Mouse (Mus musculus) ovary, postnatal 10 days (tissue): ENCODE data around the gene Abcd1.
"Not testable (repeated sequence)": the region's sequence is repeated elsewhere in the genome, so short reads cannot be mapped to it uniquely, and the experiment has no call there.

ENCODE experiments used
- DNase-seq: peaks from one replicate; pipeline ENCODE4 v3.0.0; 2022; ENCODE audit warnings: low spot score

Gene Abcd1

DNA sequence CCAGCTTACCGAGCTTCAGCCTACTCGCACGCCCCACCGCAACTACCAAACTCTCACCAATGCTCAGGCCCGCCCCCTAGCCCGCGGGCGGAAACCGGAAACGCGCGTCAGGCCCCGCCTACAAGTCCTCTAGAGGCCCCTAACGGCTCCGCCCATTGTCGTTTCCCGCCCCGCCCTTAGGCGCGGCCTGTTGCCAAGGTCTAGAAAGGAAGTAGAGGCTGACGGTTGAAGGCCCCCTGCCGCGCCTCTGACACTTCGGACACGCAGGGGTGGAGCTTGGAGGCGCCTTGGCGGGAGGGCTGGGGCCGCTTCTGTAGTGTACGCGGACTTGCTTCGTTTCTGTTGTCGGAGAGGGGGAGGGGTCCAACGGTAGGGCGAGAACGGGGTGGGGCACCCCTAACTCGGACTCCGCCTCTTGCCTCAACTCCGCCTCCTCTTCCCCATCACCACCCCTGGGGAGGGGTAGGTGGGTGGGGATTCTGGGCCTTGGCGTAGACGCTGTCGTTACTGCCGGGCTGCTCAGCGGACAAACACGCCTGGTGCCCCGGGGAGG, at the start of gene Abcd1, which contains the start of gene Bcap31:
Gene Abcd1 (plus strand): TSS at position 489 of the 553 bp plus-strand sequence.
Gene Bcap31 (minus strand): TSS at position 67 of the 553 bp plus-strand sequence.
- DNase-seq, result peak; percentile 65

DNA sequence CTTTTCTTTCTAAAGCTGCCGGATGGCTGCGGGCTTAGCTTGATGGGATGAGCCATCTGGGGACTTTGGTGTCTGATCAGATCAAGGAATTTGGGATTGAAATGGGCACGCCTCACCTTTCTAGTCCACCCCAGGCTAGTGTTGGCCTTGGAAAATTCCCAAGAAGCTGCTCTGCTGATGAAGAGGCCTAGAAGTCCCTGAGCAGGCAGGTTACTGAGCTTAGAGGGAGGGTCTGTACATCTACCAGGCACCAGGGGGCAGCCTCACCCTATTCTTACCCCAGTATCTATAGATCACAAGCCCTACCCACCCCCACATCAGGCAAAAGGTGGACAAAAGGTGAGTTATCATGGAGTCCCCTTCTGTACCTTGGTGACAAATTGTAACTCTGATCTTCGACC, 44.4 kb upstream of the Abcd1 start:
- DNase-seq, result no peak

DNA sequence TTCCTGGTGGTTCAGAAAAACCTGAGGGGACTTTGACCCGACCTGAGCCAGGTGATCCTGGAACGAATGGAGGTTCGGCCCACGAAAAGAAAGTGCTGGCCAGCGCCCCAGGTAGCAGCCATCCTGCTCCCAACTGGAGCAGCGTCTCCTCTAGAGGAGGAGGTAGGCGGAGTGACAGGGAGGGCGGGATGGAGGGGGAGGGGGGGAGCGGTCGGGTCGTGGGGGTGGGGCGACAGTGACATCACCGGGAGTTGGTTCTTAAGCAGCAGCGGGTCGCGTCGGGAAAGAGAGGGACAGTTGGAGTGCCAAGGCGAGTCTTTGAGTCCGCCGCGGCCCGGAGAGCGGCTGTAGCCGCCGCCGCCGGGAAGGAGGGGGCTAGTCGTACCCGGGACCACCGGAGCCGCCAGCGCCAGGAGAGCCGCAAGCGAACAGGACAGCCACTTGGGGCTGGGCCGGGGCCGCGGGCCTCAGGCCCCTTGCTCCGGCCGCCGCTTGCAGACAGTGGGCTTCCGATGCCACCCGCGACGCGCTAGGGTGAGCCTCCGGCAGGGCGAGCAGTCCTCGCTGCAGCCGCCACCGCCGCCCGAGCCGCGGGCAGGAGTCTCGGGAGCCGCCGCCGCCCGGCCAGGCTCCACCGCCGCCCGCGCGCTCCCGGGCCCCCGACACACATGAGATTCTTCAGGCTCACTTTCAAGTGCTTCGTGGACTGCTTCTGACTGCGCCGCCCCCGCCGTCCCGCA, 43.3 kb upstream of the Abcd1 start, which contains the start of gene Slc6a8:
Gene Slc6a8 (plus strand): TSS at position 272 of the 740 bp plus-strand sequence.
- no peak for DNase-seq

DNA sequence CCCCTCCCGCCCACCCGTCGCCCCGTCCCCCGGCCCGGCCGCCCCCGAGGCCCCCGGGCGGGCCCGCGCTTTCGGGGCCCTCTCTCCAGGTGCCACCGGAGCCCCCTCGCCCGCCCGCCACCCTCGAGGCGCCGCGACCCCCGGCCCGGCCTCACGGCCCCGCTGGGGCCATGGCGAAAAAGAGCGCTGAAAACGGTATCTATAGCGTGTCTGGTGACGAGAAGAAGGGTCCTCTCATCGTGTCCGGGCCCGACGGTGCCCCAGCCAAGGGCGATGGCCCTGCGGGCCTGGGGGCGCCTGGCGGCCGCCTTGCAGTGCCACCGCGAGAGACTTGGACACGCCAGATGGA, 42.8 kb upstream of the Abcd1 start:
- no peak for DNase-seq

DNA sequence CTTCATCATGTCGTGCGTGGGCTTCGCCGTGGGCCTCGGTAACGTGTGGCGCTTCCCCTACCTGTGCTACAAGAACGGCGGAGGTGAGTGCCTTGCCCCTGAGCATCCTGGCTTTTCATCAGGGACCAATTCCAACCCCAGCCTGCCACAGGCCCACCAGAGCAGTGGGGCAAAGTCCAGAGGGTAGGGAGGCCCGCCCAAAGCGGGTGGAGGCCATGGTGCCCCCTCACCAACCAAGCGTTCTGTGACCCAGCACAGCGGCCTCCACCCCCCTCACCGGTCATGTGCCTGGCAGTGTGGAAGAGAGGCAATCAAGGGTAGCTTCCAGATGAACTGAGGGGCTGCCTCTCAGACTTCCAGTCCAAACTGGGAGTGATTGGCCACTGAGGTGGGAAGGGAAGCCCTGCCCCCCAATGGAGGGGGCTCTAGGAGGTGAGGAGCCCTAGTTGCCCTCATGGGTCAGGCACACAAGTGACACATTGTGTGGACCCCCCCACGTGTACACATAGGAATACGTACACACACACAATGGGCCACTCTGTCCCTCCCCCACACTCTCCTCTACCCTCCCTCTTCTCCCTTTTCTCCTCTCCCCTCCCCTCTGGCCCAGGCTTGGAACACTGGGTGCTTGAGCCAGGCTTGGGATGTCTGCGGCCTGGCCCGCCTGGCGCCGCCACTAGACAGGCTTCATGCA, 42.3 kb upstream of the Abcd1 start:
- DNase-seq, result no peak

DNA sequence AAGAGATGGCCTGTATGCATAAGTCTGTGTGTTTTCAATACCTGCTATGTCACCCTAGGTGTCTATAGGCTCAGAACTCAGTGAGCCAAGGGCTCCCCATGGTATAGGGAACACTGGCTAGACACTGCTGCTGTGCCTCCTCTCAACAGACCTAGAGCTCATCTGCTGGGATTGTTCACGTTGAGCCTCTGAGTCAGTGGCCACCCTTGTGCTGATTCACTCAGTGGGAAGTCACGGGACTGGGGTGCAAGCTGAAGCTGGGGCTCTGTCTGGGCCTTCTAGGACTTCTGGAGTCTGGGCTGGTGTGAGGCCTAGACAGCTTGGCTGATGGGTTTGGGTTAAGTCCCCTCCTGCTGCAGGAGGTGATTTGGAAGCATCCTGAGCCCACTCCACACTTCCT, 41.2 kb upstream of the Abcd1 start:
- no peak for DNase-seq

DNA sequence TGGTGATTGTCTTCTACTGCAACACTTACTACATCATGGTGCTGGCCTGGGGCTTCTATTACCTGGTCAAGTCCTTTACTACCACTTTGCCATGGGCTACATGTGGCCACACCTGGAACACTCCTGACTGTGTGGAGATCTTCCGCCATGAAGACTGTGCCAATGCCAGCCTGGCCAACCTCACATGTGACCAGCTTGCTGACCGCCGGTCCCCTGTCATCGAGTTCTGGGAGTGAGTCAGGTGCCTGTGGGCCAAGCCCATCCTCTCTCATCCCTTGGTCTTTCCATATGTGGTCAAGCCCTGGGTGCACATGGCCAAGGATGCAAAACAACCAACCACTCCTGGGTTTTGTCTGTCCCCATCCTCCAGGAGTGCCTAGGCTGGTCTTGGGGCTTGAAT, 39.7 kb upstream of the Abcd1 start:
- DNase-seq, result no peak

DNA sequence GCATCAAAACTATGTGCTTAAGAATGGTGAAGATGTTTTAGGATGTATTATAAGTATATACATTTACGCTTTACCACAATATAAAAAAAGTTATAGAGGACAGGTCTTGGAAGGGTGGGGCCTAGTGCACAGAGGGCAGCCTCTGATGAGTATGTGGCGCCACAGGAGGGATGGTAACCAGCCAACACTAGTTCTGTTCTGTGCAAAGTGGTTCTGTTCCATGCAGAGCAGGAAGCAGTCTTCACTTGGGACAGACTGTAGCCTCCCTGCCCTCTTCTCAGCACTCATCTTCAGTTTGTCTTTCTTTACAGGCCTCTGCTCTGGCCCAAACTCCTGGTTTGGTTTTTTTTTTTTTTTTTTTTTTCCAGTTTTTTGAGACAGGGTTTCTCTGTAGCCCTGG, 32.2 kb upstream of the Abcd1 start:
- DNase-seq, result no peak

DNA sequence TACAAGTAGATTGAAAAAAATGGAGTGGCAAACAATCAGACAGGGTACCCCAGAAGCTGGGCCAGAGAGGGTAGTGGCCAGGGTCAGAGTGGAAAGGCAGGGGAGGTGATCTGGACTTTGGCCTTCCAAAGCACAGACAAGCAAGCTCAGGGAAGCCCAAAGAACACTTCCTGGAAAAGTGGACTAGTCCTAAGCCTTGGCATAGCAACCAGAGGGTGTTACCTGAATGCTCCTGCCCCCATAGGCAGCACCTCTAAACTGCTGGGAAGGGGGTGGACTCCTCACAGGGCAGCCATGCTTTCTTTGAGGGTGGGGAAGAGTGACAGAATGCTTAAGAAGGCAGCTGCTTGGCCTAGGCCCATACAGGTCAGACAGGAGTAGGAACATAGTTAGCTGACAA, 31.4 kb upstream of the Abcd1 start:
- DNase-seq, result no peak

DNA sequence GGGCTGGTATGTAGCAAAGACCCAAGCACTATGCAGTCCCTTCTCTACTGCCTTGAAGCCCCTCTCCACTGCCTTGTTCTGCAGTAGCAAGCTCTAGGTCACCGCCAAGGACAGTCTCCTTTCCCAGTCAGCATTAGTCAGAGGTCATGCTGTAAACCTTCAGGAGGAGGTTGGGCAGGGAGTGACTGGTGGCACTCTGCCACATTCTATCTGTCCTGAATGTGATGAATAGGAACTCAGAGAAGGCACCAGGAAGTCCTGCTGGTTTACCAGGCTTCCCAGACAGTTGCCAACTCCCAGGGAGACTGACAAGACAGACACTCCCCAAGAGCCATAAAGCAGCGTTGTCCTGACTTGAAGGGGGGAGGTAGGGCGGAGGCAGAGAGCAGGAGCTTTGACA, 30.8 kb upstream of the Abcd1 start:
- no peak for DNase-seq

DNA sequence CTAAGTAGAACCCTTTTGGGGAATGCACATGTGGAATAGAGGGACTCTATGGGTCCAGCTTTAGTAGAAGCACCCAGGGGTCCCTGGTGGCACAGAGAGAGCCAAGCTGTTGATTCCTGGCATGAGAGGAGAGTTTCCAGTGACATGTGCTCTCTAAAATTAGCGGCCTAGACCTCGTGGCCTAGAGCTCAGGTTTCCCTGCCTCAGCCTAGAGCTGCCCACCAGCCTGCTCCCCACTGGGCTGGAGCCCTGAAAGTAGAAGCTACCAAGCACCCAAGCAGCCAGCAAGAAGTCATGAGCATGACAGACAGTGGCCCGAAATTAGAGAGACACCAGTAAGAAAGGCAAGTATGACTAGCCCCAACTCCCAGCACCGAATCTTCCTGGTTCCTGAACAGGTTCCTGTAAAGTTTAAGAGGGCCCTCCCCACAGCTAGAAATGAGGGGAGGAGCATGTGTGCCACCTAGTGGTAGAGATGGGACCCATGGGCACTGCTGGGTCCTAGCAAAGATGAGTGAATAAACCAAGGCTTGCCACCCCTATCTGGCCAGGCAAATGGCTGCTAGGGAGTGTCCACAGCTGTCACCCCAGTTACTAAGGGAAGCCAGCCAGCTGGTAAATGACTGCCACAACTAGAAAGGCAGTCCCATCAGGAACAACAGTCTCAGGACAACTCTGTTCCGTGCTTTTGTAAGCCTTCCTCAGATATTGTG, 25.3 kb upstream of the Abcd1 start:
- DNase-seq, result no peak

DNA sequence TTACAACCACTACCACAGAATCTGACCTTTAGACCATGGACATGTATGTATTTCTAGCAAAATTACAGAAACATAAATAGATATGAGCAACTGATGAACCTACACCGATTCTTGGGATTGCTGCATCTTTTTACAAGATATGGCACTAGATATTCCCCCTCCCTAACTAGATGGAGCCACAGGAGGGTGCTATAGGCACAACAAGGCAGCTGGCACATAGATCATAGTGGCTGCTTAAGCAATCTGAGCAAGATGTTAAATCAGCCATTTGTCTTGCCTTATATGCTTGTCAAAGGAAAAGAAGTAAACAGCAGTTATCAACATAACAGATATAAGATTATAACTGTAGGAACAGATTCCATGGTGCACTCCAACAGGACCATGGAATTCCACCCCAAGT, 15.9 kb upstream of the Abcd1 start:
- no peak for DNase-seq

DNA sequence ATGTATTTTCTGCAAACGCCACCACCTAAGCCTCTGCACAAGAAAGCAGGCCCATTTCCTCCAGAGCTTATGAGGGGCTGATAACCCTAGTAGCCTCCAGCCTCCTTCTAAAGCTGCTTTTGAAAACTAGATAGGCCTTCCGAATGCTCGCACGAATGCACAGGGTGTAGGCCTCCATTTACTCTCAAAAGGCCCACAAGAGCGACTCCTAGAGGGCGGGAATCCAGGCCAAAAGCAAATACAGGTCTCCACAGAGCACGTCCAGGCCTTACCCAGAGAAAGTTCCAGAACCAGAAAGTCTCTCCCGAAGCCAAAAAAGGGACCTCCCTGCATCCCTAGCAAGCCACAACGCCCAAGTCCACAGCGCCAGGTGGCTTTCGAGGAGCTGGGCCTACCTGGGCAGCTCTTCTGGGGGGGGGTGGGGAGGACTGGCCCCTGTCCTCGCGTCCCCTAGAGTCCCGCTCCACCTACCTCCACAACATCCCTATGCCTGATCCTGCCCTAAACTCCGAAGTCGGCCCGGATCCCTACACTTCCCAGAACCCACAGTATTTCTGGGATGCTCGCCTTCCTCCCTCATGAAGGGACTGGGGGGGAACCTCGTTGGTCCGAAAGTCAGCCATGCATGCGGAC, 805 bp upstream of the Abcd1 start:
- DNase-seq, result no peak

DNA sequence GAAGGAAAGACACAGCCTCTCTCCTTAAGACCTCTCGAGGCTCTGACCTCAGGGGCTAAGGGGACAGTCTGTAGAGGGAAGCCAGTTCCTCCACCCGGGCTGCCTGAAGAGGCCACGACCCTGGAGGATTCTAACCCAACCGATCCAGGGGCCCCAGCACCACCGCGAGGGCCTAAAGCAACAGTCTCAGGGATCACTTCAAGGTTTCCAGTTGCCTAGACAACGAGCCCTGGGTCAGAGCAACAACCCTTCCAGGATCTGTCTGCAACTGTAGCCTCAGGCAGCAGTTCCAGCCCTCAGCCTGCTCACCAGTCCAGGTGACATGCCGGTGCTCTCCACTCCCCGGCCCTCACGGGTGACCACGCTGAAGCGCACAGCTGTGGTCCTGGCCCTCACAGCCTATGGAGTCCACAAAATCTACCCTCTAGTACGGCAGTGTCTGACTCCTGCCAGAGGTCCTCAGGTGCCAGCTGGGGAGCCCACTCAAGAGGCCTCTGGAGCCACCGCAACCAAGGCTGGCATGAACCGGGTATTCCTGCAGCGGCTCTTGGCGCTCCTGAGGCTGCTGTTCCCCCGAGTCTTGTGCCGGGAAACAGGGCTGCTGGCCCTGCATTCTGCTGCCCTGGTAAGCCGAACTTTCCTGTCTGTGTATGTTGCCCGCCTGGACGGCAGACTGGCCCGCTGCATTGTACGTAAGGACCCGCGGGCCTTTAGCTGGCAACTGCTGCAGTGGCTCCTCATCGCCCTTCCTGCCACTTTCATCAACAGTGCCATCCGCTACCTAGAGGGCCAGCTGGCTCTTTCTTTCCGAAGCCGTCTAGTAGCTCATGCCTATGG, 530 bp downstream of the Abcd1 start:
- DNase-seq, result no peak

DNA sequence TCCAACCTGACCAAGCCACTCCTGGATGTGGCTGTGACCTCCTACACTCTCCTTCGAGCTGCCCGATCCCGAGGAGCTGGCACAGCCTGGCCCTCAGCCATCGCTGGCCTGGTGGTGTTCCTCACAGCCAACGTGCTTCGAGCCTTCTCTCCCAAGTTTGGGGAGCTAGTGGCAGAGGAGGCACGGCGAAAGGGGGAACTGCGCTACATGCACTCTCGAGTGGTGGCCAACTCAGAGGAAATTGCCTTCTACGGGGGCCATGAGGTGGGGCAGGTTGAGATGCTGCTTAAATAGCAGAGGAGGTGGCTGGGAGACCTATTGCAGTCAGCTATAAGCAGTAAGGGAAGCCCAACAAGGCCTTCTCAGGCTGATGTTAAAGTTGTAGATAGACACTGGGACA, 1.3 kb downstream of the Abcd1 start:
- no peak for DNase-seq

DNA sequence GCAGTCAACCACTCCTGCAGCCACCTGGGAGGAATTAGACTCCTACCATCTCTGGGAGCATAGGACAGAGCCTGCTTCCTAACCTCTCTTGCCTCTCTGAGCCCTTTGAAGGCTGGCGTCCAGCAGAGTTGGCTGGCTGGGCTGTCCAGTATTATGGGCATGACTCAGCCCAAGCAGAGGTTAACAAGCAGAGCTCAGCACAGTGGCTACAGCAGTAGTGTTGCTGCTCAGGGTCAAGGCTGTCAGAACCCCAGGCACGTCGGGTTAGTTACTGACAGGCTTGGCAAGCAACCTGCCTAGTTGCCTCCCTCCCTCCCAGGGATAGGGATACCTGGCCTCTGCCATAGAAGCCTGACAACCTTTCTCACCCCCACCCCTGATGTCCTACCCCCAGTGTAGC, 1.9 kb downstream of the Abcd1 start:
- DNase-seq, result no peak

DNA sequence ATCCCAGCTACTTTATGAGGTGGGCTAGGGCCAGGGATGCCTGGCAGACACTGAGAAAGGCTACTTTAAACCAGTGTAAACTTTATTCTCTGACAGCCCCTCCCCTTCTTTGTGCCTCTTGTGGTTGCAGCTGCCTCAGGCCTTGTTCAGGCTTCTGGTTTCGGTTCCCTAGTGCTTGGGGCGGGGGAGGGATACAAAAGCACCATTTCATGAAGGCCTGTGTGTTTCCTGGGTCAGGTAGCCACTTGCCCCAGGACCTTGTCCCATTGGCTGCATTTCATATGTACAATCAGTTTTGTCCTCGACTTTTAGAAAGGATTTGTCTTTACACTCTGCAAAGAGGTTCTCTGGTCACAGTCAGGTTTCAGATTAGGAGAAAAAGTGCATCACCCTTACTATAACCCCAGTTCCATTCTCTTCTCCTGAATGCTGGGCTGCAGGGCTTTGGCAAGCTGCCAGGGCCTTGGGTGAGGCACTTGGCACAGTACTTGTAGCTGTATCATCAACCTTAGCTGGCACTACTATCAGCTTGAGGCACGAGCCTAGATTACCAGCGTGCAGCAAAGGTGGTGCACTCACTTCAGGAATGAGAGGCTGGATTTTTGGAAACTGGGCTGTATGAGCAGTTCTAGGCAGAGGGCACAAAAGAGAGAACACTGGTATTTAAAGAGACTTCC, 2.4 kb downstream of the Abcd1 start:
- no peak for DNase-seq

DNA sequence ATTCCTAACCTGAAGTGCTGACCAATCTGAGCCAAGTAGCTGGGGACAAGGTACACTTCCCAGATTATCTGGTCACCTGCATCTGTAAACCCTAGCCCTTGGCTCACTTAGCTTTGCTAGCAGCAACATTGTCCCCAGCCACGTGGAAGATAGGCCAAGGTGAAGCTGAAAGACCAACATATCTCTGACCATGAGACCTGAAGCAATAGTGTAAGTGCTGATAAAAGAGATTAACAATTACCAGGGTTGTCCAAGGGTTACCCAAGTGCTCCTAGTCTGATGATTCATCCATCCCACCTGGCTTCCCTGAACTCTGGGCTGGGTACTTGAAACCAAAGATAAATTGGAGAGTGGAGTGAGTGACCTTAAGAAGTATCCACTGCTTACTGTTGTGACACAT, 14.5 kb downstream of the Abcd1 start:
- no peak for DNase-seq

DNA sequence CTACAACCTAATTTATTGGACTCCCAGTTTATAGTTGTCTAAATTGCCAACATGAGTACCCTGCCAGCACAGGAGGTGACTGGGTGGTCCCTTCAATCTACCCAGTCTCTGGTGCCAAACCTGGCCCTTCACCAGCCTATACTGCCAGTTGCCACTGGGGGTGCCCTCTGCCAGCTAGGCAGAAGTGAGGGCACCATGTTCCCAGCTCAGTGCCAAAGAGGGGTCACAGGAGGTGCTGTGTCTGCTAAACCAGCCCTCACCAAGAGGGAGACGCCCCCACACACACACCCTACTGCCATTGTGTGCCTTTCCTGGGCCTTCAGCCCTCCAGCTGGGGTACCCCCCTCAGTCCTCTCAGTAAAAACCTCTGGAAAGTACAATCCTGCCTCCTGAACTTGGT, 21.8 kb downstream of the Abcd1 start:
- DNase-seq, result no peak

DNA sequence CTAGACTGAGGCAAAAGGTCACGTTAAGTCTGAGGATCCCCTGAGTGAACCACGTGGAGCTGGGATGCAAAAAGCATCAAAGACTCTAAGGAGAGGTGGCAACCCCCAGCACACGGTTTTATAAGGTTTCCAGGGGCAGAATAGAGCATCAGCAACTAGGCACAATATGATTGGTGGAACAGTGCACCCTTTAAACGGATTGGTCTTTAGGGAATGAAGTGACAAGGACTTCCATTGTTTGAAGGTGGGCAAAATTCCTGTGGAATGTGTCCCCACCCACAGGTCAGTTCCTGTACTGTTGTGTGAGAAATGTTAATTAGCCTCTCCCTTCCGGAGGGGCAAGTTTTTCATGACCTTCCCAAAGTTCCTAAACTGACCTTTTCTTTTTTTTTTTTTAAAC, 22.8 kb downstream of the Abcd1 start:
- DNase-seq, result no peak

DNA sequence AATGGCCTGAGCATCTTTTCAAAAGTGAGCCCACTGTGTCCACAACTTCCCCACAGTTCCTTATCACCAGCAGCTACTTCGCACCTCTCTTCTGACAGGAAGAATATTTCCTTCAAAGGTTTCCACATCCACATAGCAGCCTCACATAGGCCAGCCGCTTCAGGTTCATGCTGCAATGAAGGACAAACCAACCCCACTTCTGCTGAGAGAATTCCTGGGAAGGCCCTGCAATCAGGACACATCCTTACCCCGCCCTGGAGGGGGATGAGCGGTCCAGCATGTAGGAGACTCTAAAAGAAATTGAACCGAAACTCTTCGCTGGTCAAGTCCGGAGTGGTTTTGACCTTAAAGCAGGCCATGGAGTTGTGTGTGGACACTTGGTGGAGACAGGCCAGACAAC, 23.4 kb downstream of the Abcd1 start:
- not testable (repeated sequence) for DNase-seq
